17 mouse cellular contexts compared by ENCODE assay signal in genomic region chr17:51397973-51398372, GRCm38 (mm10).
"Had no signal": no experiment of that assay in that cellular context is flagged by ENCODE, and none has a peak within 500 bp of the region (broad histone marks: within the 10 kb centered on the region; RNA-seq: fewer than 3 reads in every experiment).

No protein-coding gene starts in this region.

- H3K4me1 ChIP-seq: liver, embryonic 13.5 days; stomach, embryonic 15.5 days had no signal

- H3K4me3 ChIP-seq: layer of hippocampus, adult 2 months; limb, embryonic 10.5 days; limb, embryonic 13.5 days; liver, embryonic 13.5 days; midbrain, embryonic 12.5 days; myocyte; neural tube, embryonic 13.5 days; stomach, embryonic 15.5 days had no signal

- ATAC-seq: midbrain, embryonic 16.5 days had no signal

- H3K27ac ChIP-seq: layer of hippocampus, adult 2 months; limb, embryonic 10.5 days; limb, embryonic 13.5 days; liver, embryonic 13.5 days; midbrain, embryonic 12.5 days; neural tube, embryonic 13.5 days; stomach, embryonic 15.5 days had no signal

- DNase-seq: kidney, adult 11 months; kidney, postnatal 25 days; layer of hippocampus, adult 9-11 months; liver; liver, embryonic 13.5 days; lung, embryonic 14.5 days; lung, postnatal 10 days; lung, postnatal 36 days; thymus, postnatal 25 days had no signal

- H3K4me2 ChIP-seq: limb, embryonic 13.5 days; liver, embryonic 13.5 days; lung, embryonic 14.5 days; midbrain, embryonic 12.5 days; neural tube, embryonic 13.5 days; stomach, embryonic 15.5 days had no signal

- H3K9me3 ChIP-seq: limb, embryonic 10.5 days; limb, embryonic 13.5 days; liver, embryonic 13.5 days; midbrain, embryonic 12.5 days; neural tube, embryonic 13.5 days; stomach, embryonic 15.5 days had no signal

- H3K27me3 ChIP-seq: liver, embryonic 13.5 days; midbrain, embryonic 12.5 days; neural tube, embryonic 13.5 days; stomach, embryonic 15.5 days had no signal

- H3K9ac ChIP-seq: limb, embryonic 13.5 days; liver, embryonic 13.5 days; lung, embryonic 14.5 days; midbrain, embryonic 12.5 days; neural tube, embryonic 13.5 days; stomach, embryonic 15.5 days had no signal

- H3K36me3 ChIP-seq: limb, embryonic 10.5 days; limb, embryonic 13.5 days; liver, embryonic 13.5 days; midbrain, embryonic 12.5 days; neural tube, embryonic 13.5 days; stomach, embryonic 15.5 days had no signal
